Mouse (Mus musculus): ENCODE results near the gene Tnrc18. TPM values are rescaled to one million over a fixed set of nuclear protein-coding genes. Genes with fewer than 3 reads are reported as not detected.

The Tnrc18 gene
- polyA plus RNA-seq, 1 experiment from 2014 or later: 27.5 TPM

GRCm38 (mm10) chr5:142825665-142826064, 8.2 kb upstream of the Tnrc18 start:
- Histone ChIP-seq H3K9ac (ENCODE audit: low read length) (no peak overlapping the region), H3K27me3 (replicated peaks; ENCODE audit: control insufficient read depth, insufficient read depth, low read length) (no peaks in the 10 kb centered on the region), H3K36me3 (ENCODE audit: control insufficient read depth, insufficient read depth, low read length) (no peaks in the 10 kb centered on the region), H3K4me1 (ENCODE audit: control insufficient read depth, insufficient read depth, low read length) (peaks cover 20% of the 10 kb centered on the region), H3K27ac (ENCODE audit: low read depth, low read length) (no peak overlapping the region), H3K4me2 (ENCODE audit: low read length) (no peak overlapping the region), H3K4me3 (ENCODE audit: low read depth, low read length) (no peak overlapping the region), H3K9me3 (replicated peaks; ENCODE audit: control insufficient read depth, low read length) (no peaks in the 10 kb centered on the region)
- no peak for ATAC-seq
- WGBS: 77% methylated on average over 5 of the region's 5 CpGs
- DNase-seq (ENCODE audit: low spot score): no peak

- Histone ChIP-seq H3K27ac (ENCODE audit: low read depth, low read length) (peak overlapping the region; percentile 100), H3K9me3 (replicated peaks; ENCODE audit: control insufficient read depth, low read length) (no peaks in the 10 kb centered on the region), H3K4me2 (ENCODE audit: low read length) (peak overlapping the region; percentile 96), H3K9ac (ENCODE audit: low read length) (peak overlapping the region; percentile 99; the same call in 1 of the 2 replicates), H3K4me3 (ENCODE audit: low read depth, low read length) (no peak overlapping the region; the same call in 1 of the 2 replicates), H3K36me3 (ENCODE audit: control insufficient read depth, insufficient read depth, low read length) (no peaks in the 10 kb centered on the region), H3K4me1 (ENCODE audit: control insufficient read depth, insufficient read depth, low read length) (peaks cover 20% of the 10 kb centered on the region), H3K27me3 (replicated peaks; ENCODE audit: control insufficient read depth, insufficient read depth, low read length) (no peaks in the 10 kb centered on the region)
- ATAC-seq: no peak
- WGBS: 26% methylated on average over 6 of the region's 6 CpGs
- no peak for DNase-seq (ENCODE audit: low spot score)
Measured at GRCm38 (mm10) chr5:142824091-142824490, 6.6 kb upstream of the Tnrc18 start.

- ATAC-seq: peak; percentile 47
- DNase-seq (ENCODE audit: low spot score): peak; percentile 91
- 4% methylated on average over 31 of the region's 31 CpGs for WGBS
Measured at GRCm38 (mm10) chr5:142823096-142824062, 5.9 kb upstream of the Tnrc18 start.

GRCm38 (mm10) chr5:142822286-142823095, 5.0 kb upstream of the Tnrc18 start:
- H3K4me1 ChIP-seq (ENCODE audit: control insufficient read depth, insufficient read depth, low read length): peaks cover 20% of the 10 kb centered on the region
- H3K27me3 ChIP-seq (replicated peaks; ENCODE audit: control insufficient read depth, insufficient read depth, low read length): no peaks in the 10 kb centered on the region
- peak overlapping the region; percentile 99 for H3K9ac ChIP-seq (ENCODE audit: low read length)
- ATAC-seq (no peak), DNase-seq (ENCODE audit: low spot score) (peak; percentile 68)
- peak overlapping the region; percentile 62 for H3K4me3 ChIP-seq (ENCODE audit: low read depth, low read length)
- peak overlapping the region; percentile 96 for H3K4me2 ChIP-seq (ENCODE audit: low read length)
- WGBS: under 1% methylated on average over 36 of the region's 36 CpGs
- peak overlapping the region; percentile 100 for H3K27ac ChIP-seq (ENCODE audit: low read depth, low read length)
- H3K9me3 ChIP-seq (replicated peaks; ENCODE audit: control insufficient read depth, low read length): no peaks in the 10 kb centered on the region
- H3K36me3 ChIP-seq (ENCODE audit: control insufficient read depth, insufficient read depth, low read length): no peaks in the 10 kb centered on the region

More at GRCm38 (mm10) chr5:142823096-142824062, 5.9 kb upstream of the Tnrc18 start:
- H3K4me3 ChIP-seq (ENCODE audit: low read depth, low read length): peak overlapping the region; percentile 62
- peak overlapping the region; percentile 96 for H3K4me2 ChIP-seq (ENCODE audit: low read length)
- peak overlapping the region; percentile 100 for H3K27ac ChIP-seq (ENCODE audit: low read depth, low read length)
- H3K27me3 ChIP-seq (replicated peaks; ENCODE audit: control insufficient read depth, insufficient read depth, low read length): no peaks in the 10 kb centered on the region
- H3K36me3 ChIP-seq (ENCODE audit: control insufficient read depth, insufficient read depth, low read length): no peaks in the 10 kb centered on the region
- peaks cover 20% of the 10 kb centered on the region for H3K4me1 ChIP-seq (ENCODE audit: control insufficient read depth, insufficient read depth, low read length)
- no peaks in the 10 kb centered on the region for H3K9me3 ChIP-seq (replicated peaks; ENCODE audit: control insufficient read depth, low read length)
- H3K9ac ChIP-seq (ENCODE audit: low read length): peak overlapping the region; percentile 99

GRCm38 (mm10) chr5:142821974-142822285, 4.5 kb upstream of the Tnrc18 start:
- Histone ChIP-seq H3K4me1 (ENCODE audit: control insufficient read depth, insufficient read depth, low read length) (peaks cover 20% of the 10 kb centered on the region), H3K27ac (ENCODE audit: low read depth, low read length) (peak overlapping the region; percentile 100), H3K9ac (ENCODE audit: low read length) (peak overlapping the region; percentile 99), H3K4me3 (ENCODE audit: low read depth, low read length) (peak overlapping the region; percentile 62), H3K27me3 (replicated peaks; ENCODE audit: control insufficient read depth, insufficient read depth, low read length) (no peaks in the 10 kb centered on the region), H3K4me2 (ENCODE audit: low read length) (peak overlapping the region; percentile 96), H3K36me3 (ENCODE audit: control insufficient read depth, insufficient read depth, low read length) (no peaks in the 10 kb centered on the region), H3K9me3 (replicated peaks; ENCODE audit: control insufficient read depth, low read length) (no peaks in the 10 kb centered on the region)
- DNase-seq (ENCODE audit: low spot score): no peak
- WGBS: under 1% methylated on average over 9 of the region's 9 CpGs
- no peak for ATAC-seq

GRCm38 (mm10) chr5:142821266-142821973, 4.0 kb upstream of the Tnrc18 start:
- H3K36me3 ChIP-seq (ENCODE audit: control insufficient read depth, insufficient read depth, low read length): no peaks in the 10 kb centered on the region
- peak overlapping the region; percentile 100 for H3K27ac ChIP-seq (ENCODE audit: low read depth, low read length)
- no peaks in the 10 kb centered on the region for H3K9me3 ChIP-seq (replicated peaks; ENCODE audit: control insufficient read depth, low read length)
- DNase-seq (ENCODE audit: low spot score): peak; percentile 90
- H3K4me1 ChIP-seq (ENCODE audit: control insufficient read depth, insufficient read depth, low read length): peaks cover 20% of the 10 kb centered on the region
- peak overlapping the region; percentile 62 for H3K4me3 ChIP-seq (ENCODE audit: low read depth, low read length)
- H3K4me2 ChIP-seq (ENCODE audit: low read length): peak overlapping the region; percentile 96
- peak; percentile 2; the same call in 1 of the 2 replicates for ATAC-seq
- H3K27me3 ChIP-seq (replicated peaks; ENCODE audit: control insufficient read depth, insufficient read depth, low read length): no peaks in the 10 kb centered on the region
- H3K9ac ChIP-seq (ENCODE audit: low read length): peak overlapping the region; percentile 99
- under 1% methylated on average over 36 of the region's 36 CpGs for WGBS

GRCm38 (mm10) chr5:142820276-142821265, 3.1 kb upstream of the Tnrc18 start:
- H3K9me3 ChIP-seq (replicated peaks; ENCODE audit: control insufficient read depth, low read length): no peaks in the 10 kb centered on the region
- H3K4me3 ChIP-seq (ENCODE audit: low read depth, low read length): peak overlapping the region; percentile 62
- H3K27me3 ChIP-seq (replicated peaks; ENCODE audit: control insufficient read depth, insufficient read depth, low read length): no peaks in the 10 kb centered on the region
- DNase-seq (ENCODE audit: low spot score) (peak; percentile 79), ATAC-seq (no peak)
- H3K27ac ChIP-seq (ENCODE audit: low read depth, low read length): peak overlapping the region; percentile 100
- H3K36me3 ChIP-seq (ENCODE audit: control insufficient read depth, insufficient read depth, low read length): no peaks in the 10 kb centered on the region
- H3K4me1 ChIP-seq (ENCODE audit: control insufficient read depth, insufficient read depth, low read length): peaks cover 20% of the 10 kb centered on the region
- WGBS: under 1% methylated on average over 53 of the region's 53 CpGs
- peak overlapping the region; percentile 99 for H3K9ac ChIP-seq (ENCODE audit: low read length)
- peak overlapping the region; percentile 96 for H3K4me2 ChIP-seq (ENCODE audit: low read length)

Data from forebrain, embryonic 14.5 days (tissue).